Mouse (Mus musculus) spleen, adult 2 months (tissue): ENCODE measurements around the gene Celsr3. TPM values are rescaled to one million over a fixed set of nuclear protein-coding genes. Genes with fewer than 3 reads are reported as not detected.
A peak's percentile ranks its signal among the peaks of the same experiment; 100 is the strongest.

Experiments
- DNase-seq, 2 experiments: peaks; one replicate each; pipeline versions ENCODE4 v3.0.0 to v3.0.0-alpha.2; 2012 to 2021; ENCODE audit warnings: low spot score in 2 of 2, low read depth in 1 of 2
- H3K27ac ChIP-seq: fragments of 200-500 bp; 2 replicates; pipeline ENCODE4 v1.5.1; 2012; ENCODE audit warnings: low read length, inconsistent platforms; ENCODE audit not compliant: insufficient read depth
- H3K27me3 ChIP-seq: fragments of 200-500 bp; 2 replicates; pipeline ENCODE4 v1.6.1; 2012; ENCODE audit warnings: mild to moderate bottlenecking, moderate library complexity, low read length, inconsistent platforms; ENCODE audit not compliant: control insufficient read depth, insufficient read depth
- H3K36me3 ChIP-seq: fragments of 200-500 bp; 2 replicates; pipeline ENCODE4 v1.6.1; 2012; ENCODE audit warnings: mild to moderate bottlenecking, low read length, inconsistent platforms; ENCODE audit not compliant: control insufficient read depth, insufficient read depth
- H3K4me1 ChIP-seq: fragments of 200-500 bp; 2 replicates; pipeline ENCODE4 v1.6.1; 2011; ENCODE audit warnings: inconsistent platforms; ENCODE audit not compliant: control insufficient read depth, insufficient read depth, insufficient read length
- H3K4me3 ChIP-seq: fragments of 200-500 bp; 2 replicates; pipeline ENCODE4 v1.5.1; 2011; ENCODE audit warnings: mild to moderate bottlenecking, inconsistent platforms; ENCODE audit not compliant: insufficient read depth, insufficient read length; ENCODE audit errors: extremely low read depth
- CTCF ChIP-seq: fragments of 200-500 bp; IDR thresholded peaks from 2 replicates; pipeline ENCODE4 v1.5.1; 2011; ENCODE audit warnings: mild to moderate bottlenecking, inconsistent platforms; ENCODE audit not compliant: insufficient read depth, insufficient read length, insufficient replicate concordance; ENCODE audit errors: extremely low read depth
- POLR2A ChIP-seq: fragments of 200-500 bp; IDR thresholded peaks from 2 replicates; pipeline ENCODE4 v1.6.1; 2011; ENCODE audit warnings: low read depth, low read length, inconsistent platforms
- WGBS: fragments of 180-500 bp; shearing (Covaris S2); methylation state at CpG from one replicate; pipeline ENCODE4 v1.1.7; 2018; 5-methylcytosine and 5-hydroxymethylcytosine counted together
- polyA plus RNA-seq: library from polyadenylated mRNA; depleted of rRNA; stranded (reverse); fragments of >200 nt; gene quantifications from 2 replicates; pipeline ENCODE4 v1.2.3, GENCODE M21; 2012; rRNA removed

Gene Celsr3
- polyA plus RNA-seq, 1 experiment, result 1.2 TPM

DNA sequence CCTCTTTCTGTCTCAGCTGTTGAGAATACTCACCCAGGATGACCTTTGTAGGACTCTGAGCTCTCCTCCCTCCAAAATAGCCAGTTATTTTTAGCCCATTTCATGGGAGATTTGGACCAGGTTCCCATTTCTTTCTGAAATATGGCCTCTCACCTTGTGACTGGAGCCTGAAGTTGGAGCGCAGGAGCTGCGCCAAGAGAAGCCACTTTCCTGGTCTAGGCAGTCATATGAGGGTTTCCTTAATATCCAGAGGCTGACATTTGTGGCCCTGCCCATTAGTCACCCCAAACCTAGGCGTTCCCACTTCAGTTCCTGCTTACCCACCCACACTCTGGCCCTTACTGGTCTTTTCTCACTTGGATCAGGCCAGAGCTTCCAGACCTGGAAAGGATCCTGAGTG lies 26.9 kb downstream of the Celsr3 start, which contains the start of gene Slc26a6:
Gene Slc26a6, plus strand, starts transcription at position 308 of the 400 bp plus-strand sequence.
- Histone ChIP-seq H3K27me3 (no peaks in the 10 kb centered on the region), H3K4me3 (peak within 1 kb of the TSS; percentile 88), H3K36me3 (no peaks in the 10 kb centered on the region), H3K27ac (peak within 1 kb of the TSS; percentile 83), H3K4me1 (peaks cover 5% of the 10 kb centered on the region; the same call in 1 of the 2 replicates)
- no peak for TF ChIP-seq CTCF
- TF ChIP-seq POLR2A, result no peak
- WGBS, result 91% methylated on average over 3 of the region's 3 CpGs
- DNase-seq, result no peak

DNA sequence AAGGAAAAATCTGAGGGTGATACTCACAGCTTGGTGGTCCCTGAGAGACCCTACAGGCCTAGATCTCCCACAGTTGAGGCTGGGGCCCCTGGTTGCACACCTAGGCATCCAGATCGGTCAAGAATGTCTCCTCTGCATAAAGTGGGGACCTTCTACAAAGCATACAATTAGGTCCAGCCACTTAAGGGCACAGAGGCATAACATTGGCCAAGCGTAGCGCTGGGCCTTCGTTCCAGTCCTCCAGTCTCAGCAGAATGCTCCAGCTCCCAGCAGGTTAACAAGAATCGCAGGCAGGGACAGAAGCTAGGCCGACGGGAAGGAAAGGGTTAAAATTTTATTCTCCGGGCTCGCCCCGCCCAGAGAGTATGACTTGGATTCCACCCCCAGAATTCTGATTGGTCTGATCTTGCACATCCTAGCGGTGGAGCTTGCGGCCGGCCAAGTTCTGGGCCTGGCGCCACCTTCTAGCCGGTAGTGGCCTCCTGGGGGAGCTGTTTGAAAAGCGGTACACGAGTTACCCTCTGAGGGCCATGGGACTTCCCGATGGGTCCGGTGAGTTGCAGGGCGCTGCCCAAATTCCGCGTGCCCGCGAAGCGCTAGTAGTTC lies 27.6 kb downstream of the Celsr3 start:
- Histone ChIP-seq H3K27ac (peak overlapping the region; percentile 83), H3K4me1 (peaks cover 5% of the 10 kb centered on the region; the same call in 1 of the 2 replicates), H3K4me3 (peak overlapping the region; percentile 88), H3K27me3 (no peaks in the 10 kb centered on the region), H3K36me3 (no peaks in the 10 kb centered on the region)
- DNase-seq, result peak; percentile 89 to 90
- 4% methylated on average over 25 of the region's 25 CpGs for WGBS
- TF ChIP-seq CTCF (peak; percentile 58; the same call in 1 of the 2 replicates), POLR2A (no peak)

DNA sequence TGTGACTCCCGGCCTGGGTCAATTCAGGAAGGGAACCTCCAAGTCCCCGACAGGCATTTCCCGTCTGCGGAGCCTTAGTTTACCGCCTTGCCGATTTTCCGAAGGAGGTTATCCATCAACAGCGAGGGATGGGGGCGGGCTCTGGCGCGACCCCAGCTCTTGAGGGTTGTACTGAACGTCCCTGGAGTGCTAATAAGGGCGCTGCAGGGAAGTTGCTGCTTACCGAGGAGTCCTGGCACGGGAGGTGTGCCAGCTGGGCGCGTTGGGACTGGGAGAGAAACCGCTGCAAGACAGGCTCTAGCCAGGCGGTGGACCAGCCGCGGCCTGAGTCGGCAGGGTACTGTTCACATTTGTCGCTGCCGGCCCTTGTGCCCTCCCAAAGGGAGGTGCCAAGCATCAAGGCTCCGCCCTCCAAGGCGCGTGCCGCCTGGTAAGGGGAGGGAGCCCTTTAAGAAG lies 28.1 kb downstream of the Celsr3 start:
- DNase-seq, result peak; percentile 74 to 81
- H3K27me3 ChIP-seq, result no peaks in the 10 kb centered on the region
- H3K27ac ChIP-seq, result peak overlapping the region; percentile 83
- TF ChIP-seq CTCF (0 out of 2 replicates have a peak, but pooled peaks have one; percentile 11), POLR2A (peak; percentile 69)
- WGBS, result under 1% methylated on average over 28 of the region's 28 CpGs
- H3K4me3 ChIP-seq, result peak overlapping the region; percentile 88
- H3K36me3 ChIP-seq, result no peaks in the 10 kb centered on the region
- peaks cover 5% of the 10 kb centered on the region; the same call in 1 of the 2 replicates for H3K4me1 ChIP-seq

DNA sequence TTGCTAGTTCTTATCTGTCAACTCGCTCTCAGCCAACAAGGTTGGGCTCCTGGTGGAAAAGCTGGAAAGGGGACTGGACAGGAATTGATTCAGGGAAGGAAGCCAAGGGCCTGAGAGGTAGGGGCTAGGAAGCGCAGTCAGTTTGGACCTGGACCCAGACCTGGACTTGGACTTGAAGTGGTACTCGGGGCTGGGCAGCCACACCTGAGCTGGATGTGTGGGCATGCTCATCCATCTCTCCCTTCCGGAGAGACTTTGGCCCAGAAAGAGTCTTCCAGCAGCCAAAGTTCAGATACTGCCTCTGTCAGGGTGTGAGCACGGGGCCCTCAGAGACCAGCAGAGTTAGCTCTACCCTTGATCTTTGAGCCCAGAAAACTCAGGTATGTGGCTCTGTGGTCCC lies 29.2 kb downstream of the Celsr3 start:
- WGBS, result 90% methylated on average over 5 of the region's 5 CpGs
- Histone ChIP-seq H3K27me3 (no peaks in the 10 kb centered on the region), H3K27ac (no peak overlapping the region), H3K36me3 (peaks cover 2% of the 10 kb centered on the region; the same call in 1 of the 2 replicates), H3K4me1 (peaks cover 5% of the 10 kb centered on the region; the same call in 1 of the 2 replicates), H3K4me3 (no peak overlapping the region)
- TF ChIP-seq POLR2A (no peak), CTCF (no peak)
- no peak for DNase-seq

GRCm38 (mm10) chr9:108858792-108859527 lies 32.8 kb downstream of the Celsr3 start:
- peaks cover 2% of the 10 kb centered on the region; the same call in 1 of the 2 replicates for H3K36me3 ChIP-seq
- DNase-seq, result no peak
- H3K27ac ChIP-seq, result no peak overlapping the region
- 89% methylated on average over 8 of the region's 8 CpGs for WGBS
- H3K27me3 ChIP-seq, result no peaks in the 10 kb centered on the region
- H3K4me3 ChIP-seq, result no peak overlapping the region
- H3K4me1 ChIP-seq, result no peaks in the 10 kb centered on the region; the same call in 1 of the 2 replicates
- TF ChIP-seq CTCF (no peak), POLR2A (no peak)

Other genes with a start within 250 kb of the Celsr3 start
- gene Wdr6, start 247.6 kb upstream of the Celsr3 start, polyA plus RNA-seq, result 36.0 and 44.4 TPM in 2 replicates
- gene P4htm, start 228.7 kb upstream of the Celsr3 start, polyA plus RNA-seq, result 5.9 and 7.9 TPM in 2 replicates
- gene Arih2, start 176.9 kb upstream of the Celsr3 start, polyA plus RNA-seq, result 28.4 and 28.8 TPM in 2 replicates
- 8.4 and 10.7 TPM in 2 replicates for gene Slc25a20, start 164.2 kb upstream of the Celsr3 start, polyA plus RNA-seq
- 3.9 and 4.8 TPM in 2 replicates for gene Prkar2a, start 137.0 kb upstream of the Celsr3 start, polyA plus RNA-seq
- 35.9 and 43.2 TPM in 2 replicates for gene Ip6k2, start 42.5 kb upstream of the Celsr3 start, polyA plus RNA-seq
- 26.4 and 35.1 TPM in 2 replicates for gene Nckipsd, start 18.0 kb upstream of the Celsr3 start, polyA plus RNA-seq
- 13.0 and 14.9 TPM in 2 replicates for gene Slc26a6, start 27.0 kb downstream of the Celsr3 start, polyA plus RNA-seq
- 0.12 and 0.41 TPM in 2 replicates for gene Tmem89, start 88.3 kb downstream of the Celsr3 start, polyA plus RNA-seq
- 213 and 285 TPM in 2 replicates for gene Uqcrc1, start 110.3 kb downstream of the Celsr3 start, polyA plus RNA-seq
- gene Col7a1, start 127.3 kb downstream of the Celsr3 start, polyA plus RNA-seq, result 14.0 and 14.4 TPM in 2 replicates
- 0.92 and 0.97 TPM in 2 replicates for gene Ucn2, start 159.7 kb downstream of the Celsr3 start, polyA plus RNA-seq
- 22.6 and 25.4 TPM in 2 replicates for gene Pfkfb4, start 165.5 kb downstream of the Celsr3 start, polyA plus RNA-seq
- 4,319 and 4,795 TPM in 2 replicates for gene Shisa5, start 212.2 kb downstream of the Celsr3 start, polyA plus RNA-seq
- 137 and 262 TPM in 2 replicates for gene Trex1, start 233.4 kb downstream of the Celsr3 start, polyA plus RNA-seq
- 16.2 and 17.0 TPM in 2 replicates for gene Atrip, start 247.8 kb downstream of the Celsr3 start, polyA plus RNA-seq